Mouse (Mus musculus): ENCODE data around the gene Slc25a10.

Gene Slc25a10

GRCm38 (mm10) chr11:120484265-120484981 lies 7.2 kb upstream of the Slc25a10 start, which contains the start of gene Mrpl12:
Gene Mrpl12 (plus strand): TSS chr11:120484613.
- peak; percentile 80 to 83 for DNase-seq (ENCODE audit: low spot score in 2 of 2)

GRCm38 (mm10) chr11:120485251-120485650 lies 6.4 kb upstream of the Slc25a10 start:
- no peak for DNase-seq (ENCODE audit: low spot score in 2 of 2)

GRCm38 (mm10) chr11:120488516-120488915 lies 3.1 kb upstream of the Slc25a10 start:
- DNase-seq (ENCODE audit: low spot score in 2 of 2), result no peak

- DNase-seq (ENCODE audit: low spot score in 2 of 2), result peak; percentile 54 to 82
These were observed 2.4 kb upstream of the Slc25a10 start for GRCm38 (mm10) chr11:120489054-120489761.

GRCm38 (mm10) chr11:120490291-120491046 lies 1.2 kb upstream of the Slc25a10 start:
- no peak for DNase-seq (ENCODE audit: low spot score in 2 of 2)

GRCm38 (mm10) chr11:120492024-120492877 lies 611 bp downstream of the Slc25a10 start:
- no peak for DNase-seq (ENCODE audit: low spot score in 2 of 2)

- DNase-seq (ENCODE audit: low spot score in 2 of 2), result no peak
These were observed 1.2 kb downstream of the Slc25a10 start for GRCm38 (mm10) chr11:120492878-120493203.

GRCm38 (mm10) chr11:120493351-120493750 lies 1.7 kb downstream of the Slc25a10 start:
- no peak for DNase-seq (ENCODE audit: low spot score in 2 of 2)

GRCm38 (mm10) chr11:120493911-120494310 lies 2.3 kb downstream of the Slc25a10 start:
- no peak for DNase-seq (ENCODE audit: low spot score in 2 of 2)

- no peak for DNase-seq (ENCODE audit: low spot score in 2 of 2)
These were observed 5.8 kb downstream of the Slc25a10 start for GRCm38 (mm10) chr11:120497436-120497835.

GRCm38 (mm10) chr11:120498226-120498625 lies 6.6 kb downstream of the Slc25a10 start:
- DNase-seq (ENCODE audit: low spot score in 2 of 2), result no peak

- no peak for DNase-seq (ENCODE audit: low spot score in 2 of 2)
These were observed 7.3 kb downstream of the Slc25a10 start for GRCm38 (mm10) chr11:120498891-120499290.

GRCm38 (mm10) chr11:120499894-120500293 lies 8.3 kb downstream of the Slc25a10 start:
- DNase-seq (ENCODE audit: low spot score in 2 of 2), result no peak

- DNase-seq (ENCODE audit: low spot score in 2 of 2), result no peak
These were observed 8.7 kb downstream of the Slc25a10 start for GRCm38 (mm10) chr11:120500357-120500756.

GRCm38 (mm10) chr11:120501018-120501417 lies 9.4 kb downstream of the Slc25a10 start:
- no peak for DNase-seq (ENCODE audit: low spot score in 2 of 2)

- no peak for DNase-seq (ENCODE audit: low spot score in 2 of 2)
These were observed 10.1 kb downstream of the Slc25a10 start for GRCm38 (mm10) chr11:120501701-120502100.

GRCm38 (mm10) chr11:120505661-120506060 lies 14.0 kb downstream of the Slc25a10 start:
- DNase-seq (ENCODE audit: low spot score in 2 of 2), result no peak

- no peak for DNase-seq (ENCODE audit: low spot score in 2 of 2)
These were observed 15.3 kb downstream of the Slc25a10 start for GRCm38 (mm10) chr11:120506899-120507298.

- no peak for DNase-seq (ENCODE audit: low spot score in 2 of 2)
These were observed 16.1 kb downstream of the Slc25a10 start for GRCm38 (mm10) chr11:120507611-120508289.

GRCm38 (mm10) chr11:120508290-120508870 lies 16.7 kb downstream of the Slc25a10 start:
- DNase-seq (ENCODE audit: low spot score in 2 of 2), result no peak

GRCm38 (mm10) chr11:120509940-120510339 lies 18.3 kb downstream of the Slc25a10 start:
- no peak for DNase-seq (ENCODE audit: low spot score in 2 of 2)

Measured in thymus, postnatal 10 days (tissue).